Mouse (Mus musculus) kidney, adult 18-20 months (tissue): ENCODE results near the gene Hist1h3g.
A peak's percentile ranks its signal among the peaks of the same experiment; 100 is the strongest.

Experiments used
- DNase-seq: peaks from one replicate; pipeline ENCODE4 v3.0.0; 2021

Hist1h3g gene

DNA sequence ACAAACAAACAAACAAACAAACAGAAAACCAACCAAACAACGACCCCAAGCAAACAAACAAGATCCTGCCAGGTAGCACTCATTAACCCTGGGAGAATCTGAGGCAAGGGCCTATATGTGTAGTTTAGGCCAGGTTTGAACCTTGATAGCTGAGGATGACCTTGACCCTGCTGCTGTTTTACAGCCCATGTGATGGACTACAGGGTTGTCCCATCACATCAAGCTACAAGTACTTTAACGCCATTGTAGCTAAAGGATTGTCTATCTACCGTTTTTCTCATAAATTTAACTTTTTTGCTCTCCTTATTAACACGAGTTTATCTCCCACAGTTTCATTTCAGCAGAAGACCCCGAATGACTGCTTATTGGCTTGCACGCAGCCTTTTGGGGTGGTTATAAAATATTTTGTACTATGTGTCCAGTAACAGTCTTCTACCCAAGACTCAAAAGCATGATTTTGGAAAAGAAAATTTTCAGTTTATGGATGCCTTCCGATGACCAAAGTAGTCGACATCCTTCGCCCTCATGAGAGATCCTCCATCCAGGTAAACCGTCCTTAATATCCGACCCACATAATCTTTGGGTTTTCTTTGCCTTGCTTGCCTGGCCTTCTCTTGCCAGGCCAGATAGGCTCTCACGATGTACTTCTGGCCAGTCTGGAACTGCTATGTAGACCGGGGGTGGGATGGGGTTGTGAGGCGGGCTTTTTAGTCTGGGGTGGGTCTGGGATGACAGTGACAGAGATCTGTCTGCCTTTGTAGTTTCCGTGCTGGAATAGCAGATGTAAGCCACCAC is 19.2 kb upstream of the Hist1h3g start:
- no peak for DNase-seq

DNA sequence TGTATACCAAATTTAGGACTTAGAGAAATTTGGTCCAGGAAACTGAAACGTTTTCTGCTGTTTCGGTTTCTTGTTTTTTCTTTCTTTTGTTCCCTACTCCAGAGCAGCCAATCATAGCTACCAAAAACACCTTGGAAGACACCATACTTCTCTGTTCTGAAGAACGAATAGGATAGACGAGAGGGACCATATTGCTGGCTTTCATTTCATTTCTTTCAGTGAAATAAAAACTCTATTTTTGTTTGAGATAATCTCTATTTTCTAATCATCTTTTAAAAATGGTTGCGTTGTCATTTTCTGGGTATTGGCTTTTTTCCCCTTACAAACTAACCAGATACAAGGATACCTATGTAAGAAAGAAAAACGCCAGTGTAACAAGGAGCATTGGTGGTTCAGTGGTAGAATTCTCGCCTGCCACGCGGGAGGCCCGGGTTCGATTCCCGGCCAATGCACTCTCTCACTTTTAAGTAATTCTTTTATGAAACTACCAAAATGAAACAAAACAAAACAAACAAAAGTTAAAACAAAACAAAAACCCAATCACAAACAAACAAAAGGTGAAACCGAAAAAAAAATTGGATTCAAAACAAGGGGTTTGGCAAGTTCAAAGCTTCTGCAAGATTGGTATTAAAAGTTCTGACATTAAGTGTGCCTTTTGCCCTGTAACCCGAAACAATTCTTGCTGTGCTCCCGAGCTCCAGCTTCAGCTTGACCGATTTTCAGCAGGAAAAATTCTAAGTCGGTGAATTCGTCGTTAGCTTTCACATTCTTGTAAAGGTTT is 18.2 kb upstream of the Hist1h3g start:
- DNase-seq, result peak; percentile 90

DNA sequence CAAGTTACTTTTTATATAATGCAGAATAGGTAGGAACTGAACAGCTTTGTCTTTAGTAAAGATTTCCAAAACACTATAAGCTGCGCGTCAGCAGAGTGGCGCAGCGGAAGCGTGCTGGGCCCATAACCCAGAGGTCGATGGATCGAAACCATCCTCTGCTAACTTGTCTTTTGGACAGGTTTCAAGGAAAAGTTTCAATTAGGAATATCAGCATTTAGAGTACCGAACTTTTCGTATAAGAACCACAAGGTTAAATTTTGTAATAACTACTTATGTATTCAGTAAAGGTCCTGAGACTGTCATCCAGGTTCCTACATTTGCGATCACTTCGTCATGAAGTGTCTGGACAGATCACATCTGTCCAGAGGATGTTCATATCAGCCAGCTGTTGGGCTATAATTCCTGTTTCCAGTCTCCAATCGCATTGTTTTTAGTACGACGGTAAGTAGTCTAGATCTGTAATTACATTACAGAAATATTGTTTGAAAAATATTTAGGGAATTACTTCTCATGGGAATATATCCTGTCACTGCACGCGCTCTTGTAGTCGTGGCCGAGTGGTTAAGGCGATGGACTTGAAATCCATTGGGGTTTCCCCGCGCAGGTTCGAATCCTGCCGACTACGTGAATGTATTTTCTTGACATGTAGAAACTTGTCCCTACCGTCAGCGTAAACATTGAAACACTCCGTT is 17.5 kb upstream of the Hist1h3g start:
- DNase-seq, result peak; percentile 94

DNA sequence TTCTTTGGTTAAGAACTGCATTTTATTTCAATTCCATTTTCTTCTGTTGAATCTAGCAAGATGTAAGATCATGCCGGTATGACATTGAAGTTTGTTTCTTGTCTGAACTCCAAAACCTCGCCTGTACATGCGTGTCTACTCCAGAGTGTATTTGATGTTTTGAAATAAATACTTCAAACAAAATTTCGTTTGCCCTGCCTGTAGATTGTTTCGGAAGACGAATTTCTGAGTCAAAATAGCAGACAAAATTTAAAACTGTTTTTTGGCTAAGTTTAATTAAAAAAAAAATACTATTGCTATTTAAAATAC is 17.0 kb upstream of the Hist1h3g start:
- DNase-seq, result no peak

DNA sequence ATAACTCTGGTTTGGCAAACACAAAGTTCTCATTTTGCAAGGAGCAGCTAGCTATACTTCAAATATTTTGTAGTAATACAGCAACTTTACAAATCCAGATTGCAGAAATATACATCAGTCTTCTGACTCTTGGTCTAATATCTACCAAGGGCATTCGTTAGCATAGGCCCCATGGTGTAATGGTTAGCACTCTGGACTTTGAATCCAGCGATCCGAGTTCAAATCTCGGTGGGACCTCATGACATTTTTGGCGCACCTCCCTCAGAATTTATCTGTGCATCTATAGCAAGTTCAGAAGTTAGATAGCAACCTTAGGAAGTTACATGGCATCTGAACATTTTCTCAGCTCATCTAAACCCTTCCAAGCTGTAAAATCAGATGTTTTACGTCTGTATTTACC is 16.3 kb upstream of the Hist1h3g start:
- DNase-seq, result peak; percentile 82

DNA sequence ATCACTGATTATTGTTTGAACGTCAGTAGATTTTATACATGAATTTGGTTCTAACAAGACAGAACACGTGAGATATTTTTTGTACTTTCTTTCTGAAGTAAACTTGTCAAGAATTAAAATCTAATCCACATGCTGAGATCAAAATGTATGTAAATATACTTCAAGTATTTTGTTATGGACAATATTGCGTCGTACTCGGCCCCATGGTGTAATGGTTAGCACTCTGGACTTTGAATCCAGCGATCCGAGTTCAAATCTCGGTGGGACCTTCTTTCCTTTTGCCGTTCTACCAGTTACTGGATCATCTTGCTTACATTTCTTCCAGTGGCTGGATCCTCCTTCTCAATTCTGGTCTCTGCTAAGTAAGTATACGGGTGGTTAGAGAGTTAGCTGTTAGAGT is 15.8 kb upstream of the Hist1h3g start:
- DNase-seq, result peak; percentile 83

DNA sequence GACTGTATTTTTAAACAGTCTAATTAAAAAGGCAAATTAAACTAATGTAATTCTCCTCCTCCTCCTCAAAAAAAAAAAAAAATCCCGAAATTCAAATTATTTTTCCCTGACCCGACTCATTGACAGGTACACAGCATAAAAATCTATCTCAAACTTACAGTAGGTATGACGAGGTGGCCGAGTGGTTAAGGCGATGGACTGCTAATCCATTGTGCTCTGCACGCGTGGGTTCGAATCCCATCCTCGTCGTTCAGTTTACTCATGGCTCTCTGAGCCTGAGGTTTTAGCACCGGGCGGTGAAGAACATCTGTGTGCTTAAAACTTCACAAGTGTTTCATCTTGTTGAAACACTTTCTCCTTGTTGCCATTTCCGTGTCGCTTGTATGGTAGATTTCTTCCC is 13.5 kb upstream of the Hist1h3g start:
- peak; percentile 81 for DNase-seq

DNA sequence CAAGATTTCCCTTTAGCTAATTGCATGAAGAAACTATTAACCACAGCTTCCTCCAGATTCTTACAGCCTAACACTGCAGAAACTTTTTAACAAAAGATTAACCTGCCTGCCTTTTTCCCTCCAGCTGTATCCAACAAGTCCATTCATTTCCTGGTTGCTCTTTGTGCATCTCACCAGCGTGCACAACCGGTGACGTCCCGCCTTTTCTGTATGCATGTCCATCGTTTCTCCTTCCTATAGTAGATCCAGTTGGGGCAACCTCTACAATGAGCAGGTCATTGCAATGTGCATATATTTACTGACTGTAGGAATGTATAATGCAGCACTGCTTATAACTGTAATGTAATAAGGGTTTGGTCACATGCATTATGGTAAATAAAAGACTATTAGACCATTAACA is 11.2 kb upstream of the Hist1h3g start:
- no peak for DNase-seq

DNA sequence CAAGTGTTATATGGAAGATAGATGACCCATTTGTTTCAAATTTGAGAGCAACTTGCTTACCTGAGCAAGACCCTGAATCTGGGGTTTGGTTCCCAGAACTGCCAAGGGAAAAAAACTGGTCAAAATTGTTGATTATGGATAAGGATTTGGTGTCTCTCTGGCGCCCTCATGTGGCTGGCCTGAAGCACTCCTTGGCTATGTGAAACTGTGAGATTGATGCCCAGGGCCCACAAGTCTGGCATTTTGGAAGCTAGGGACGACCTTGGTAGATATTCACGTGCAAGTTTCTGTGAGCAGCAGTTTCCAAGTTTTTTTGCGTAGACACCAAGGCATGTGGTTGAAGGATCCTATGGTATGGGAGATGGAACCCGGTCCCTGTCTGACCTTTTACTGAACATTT is 10.6 kb upstream of the Hist1h3g start:
- peak; percentile 65 for DNase-seq

DNA sequence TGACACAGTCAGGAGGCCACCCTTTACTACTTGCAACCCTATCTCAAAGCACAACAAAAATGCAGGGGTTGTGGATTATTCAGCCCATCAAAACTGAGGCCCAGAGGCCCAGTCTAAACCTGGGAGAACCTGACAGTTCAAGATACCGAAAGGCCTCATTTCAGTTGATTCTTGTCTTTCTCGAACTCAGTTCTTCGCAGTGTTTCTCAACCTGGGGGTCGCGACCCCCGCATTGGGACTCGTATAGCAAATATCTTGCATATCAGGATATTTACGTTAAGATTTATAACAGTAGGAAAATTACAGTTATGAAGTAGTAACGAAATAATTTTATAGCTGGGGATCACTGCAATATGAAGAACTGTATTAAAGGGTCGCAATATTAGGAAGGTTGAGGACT is 9.3 kb upstream of the Hist1h3g start:
- no peak for DNase-seq

DNA sequence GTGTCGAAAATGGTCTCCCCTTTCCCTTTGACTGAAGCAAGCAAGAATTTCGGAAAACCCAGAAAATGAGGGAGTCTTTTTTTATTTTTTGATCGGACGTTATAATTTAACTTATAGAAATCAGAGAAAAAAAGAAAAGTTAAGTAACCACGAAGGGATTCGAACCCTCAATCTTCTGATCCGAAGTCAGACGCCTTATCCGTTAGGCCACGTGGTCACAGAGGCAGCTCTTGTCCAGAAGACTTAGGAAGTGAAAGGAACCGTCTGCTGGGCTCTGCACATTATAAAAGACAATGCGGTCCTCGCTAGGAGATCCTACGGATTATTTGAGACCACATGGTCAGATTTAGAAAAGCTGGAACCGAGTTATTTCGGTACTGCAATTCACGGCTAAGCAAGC is 8.9 kb upstream of the Hist1h3g start:
- DNase-seq, result peak; percentile 92

DNA sequence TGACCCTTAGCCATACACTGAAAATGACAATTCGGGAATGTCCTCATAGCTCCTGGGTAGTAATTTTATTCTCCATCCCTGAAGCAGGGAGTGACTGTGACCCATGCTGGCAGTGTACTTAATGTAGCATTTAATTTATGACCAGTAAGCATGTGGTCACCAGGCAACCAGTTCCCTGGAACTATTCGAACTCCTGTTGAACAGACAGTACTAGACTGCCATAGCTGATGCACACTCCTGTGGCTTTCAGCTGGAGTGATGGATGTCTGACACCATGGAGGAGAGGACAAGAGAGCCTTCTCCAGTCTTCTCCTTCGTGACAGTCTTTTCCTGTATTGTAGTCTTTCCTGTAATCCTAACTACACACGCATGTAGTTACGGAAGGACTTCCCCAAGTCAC is 6.2 kb upstream of the Hist1h3g start:
- no peak for DNase-seq

DNA sequence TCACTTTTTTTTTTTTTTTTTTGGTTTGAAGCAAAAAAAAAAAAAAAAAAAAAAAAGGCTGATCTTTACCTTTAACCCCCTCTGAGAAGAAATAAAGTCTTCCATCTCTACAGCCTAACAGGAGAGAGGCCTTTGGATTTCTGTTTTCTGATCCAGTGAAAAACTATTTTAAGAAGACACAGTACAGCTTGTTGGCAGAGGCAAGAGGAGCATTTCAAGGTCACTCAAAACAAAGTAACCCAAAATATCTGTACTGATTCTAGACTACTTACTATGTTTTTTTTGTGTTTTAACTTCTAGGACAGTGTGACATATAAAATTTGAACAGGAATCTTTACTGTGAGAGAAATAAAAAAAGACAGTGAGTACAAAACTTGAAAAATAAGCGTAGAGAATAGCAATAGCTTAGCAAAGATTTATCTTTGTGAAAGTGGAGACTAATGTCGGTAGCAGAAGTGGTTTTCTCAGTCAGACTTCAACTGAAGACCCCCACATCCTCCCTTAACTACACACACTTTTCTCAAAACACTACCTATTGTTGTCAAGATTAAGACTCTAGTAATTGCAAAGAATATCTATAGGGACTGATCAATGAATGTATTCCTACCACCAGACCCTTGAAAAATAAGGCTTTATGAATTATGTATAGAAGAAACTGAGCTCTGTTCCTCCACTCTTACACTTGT is 5.6 kb upstream of the Hist1h3g start:
- no peak for DNase-seq

DNA sequence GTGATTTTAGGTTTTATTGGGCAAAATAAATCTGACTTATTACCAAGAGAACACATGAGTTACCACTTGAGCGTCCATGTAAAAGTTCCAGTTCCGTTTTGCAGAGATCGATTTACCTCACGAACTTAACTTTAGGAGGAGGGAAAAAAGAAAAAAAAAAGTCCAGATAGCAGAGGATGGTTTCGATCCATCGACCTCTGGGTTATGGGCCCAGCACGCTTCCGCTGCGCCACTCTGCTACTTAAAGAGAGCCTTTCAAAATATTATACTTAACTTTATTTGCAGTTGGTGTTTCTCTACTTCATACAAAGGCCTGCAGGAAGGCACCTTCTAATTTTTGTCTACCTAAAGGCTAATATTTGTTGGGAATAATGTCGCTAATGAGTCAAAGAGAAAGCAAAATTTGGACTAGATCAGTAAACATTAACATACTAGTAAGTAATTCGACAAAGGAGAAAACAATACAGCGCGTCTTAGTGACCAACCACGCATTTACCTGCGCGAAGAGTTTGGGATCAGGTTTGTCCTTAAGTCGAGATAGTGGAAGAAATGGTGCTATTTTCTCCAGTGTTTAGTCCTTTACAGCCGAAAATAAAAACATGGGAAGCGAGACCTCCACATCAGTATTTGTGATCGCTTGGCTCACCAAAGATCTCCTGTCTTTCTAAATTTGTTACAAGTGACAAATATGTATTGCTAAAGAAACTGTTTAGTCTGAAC is 4.9 kb upstream of the Hist1h3g start:
- DNase-seq, result peak; percentile 65

DNA sequence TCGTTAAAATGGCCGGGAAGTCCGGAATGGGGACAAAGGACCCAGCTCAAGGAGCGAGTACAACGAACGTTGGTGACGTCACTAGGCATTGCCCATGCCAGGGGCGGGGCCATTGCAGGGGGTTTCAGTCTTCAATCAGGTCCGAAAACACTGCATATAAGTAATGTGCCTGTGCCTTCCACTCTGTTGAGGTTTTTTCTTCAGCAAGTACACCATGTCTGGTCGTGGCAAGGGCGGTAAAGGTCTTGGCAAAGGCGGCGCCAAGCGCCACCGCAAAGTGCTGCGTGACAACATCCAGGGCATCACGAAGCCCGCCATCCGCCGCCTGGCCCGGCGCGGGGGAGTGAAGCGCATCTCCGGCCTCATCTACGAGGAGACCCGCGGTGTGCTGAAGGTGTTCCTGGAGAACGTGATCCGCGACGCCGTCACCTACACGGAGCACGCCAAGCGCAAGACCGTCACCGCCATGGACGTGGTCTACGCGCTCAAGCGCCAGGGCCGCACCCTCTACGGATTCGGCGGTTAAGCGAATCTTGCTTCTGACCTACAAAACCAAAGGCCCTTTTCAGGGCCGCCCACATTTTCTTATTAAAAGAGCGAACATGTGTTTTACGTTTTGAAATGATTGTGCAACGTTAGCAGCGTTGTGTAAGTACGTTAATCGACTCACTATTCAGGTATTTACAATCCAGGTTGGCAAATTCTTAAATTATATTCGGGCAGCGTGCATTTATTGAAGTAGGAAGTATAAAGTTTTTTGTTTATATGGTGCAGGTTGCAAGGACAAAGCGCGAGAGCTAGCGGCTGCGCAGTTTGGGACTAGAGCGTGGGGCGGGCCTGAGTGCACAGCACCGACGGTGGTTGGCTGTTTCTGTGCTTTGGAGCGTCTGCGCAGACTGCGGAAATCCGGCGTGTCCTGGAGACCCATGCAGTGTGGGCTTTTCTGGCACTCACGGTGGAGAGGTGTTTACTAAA is 4.0 kb upstream of the Hist1h3g start, which contains the start of gene Hist1h4h:
Hist1h4h (plus strand) TSS at position 150 of the 975 bp plus-strand sequence.
- peak; percentile 94 for DNase-seq

DNA sequence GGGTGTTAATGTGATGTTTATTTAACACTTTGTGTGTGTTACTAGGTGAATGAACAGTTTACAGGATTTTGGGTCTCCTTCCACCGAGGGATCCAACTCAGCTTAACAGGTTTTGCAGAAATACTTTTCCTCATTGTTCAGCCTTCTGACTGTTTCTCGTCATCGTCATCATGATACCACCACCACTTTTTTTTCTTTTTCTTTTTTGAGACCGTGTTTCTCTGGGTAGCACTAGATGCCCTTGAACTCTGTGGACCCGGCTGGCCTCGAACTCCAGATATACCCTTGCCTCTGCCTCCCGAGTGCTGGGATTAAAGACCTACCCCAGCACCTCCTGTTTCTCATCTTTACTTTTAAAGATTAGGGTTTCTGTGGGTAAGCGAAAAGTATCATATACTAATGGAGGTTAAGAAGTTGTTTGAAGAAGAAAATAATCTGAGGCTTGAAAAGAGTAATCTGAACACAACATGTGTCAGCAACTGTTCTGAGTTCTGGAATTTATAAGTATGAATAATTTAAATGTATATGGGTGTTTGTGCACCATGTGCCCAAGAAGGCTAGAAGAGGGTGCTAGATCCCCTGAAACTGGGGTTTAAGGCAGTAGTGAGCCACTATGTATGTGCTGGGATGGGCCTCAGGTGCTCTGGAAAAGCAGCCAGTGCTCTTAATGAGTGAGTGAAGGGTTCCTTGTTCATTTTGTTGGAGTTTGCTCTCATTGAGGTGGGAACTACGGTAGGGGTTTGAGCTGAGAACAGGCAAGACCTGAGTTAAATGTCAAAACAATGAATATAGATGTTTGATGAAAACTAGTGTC is 2.8 kb upstream of the Hist1h3g start:
- DNase-seq, result no peak

DNA sequence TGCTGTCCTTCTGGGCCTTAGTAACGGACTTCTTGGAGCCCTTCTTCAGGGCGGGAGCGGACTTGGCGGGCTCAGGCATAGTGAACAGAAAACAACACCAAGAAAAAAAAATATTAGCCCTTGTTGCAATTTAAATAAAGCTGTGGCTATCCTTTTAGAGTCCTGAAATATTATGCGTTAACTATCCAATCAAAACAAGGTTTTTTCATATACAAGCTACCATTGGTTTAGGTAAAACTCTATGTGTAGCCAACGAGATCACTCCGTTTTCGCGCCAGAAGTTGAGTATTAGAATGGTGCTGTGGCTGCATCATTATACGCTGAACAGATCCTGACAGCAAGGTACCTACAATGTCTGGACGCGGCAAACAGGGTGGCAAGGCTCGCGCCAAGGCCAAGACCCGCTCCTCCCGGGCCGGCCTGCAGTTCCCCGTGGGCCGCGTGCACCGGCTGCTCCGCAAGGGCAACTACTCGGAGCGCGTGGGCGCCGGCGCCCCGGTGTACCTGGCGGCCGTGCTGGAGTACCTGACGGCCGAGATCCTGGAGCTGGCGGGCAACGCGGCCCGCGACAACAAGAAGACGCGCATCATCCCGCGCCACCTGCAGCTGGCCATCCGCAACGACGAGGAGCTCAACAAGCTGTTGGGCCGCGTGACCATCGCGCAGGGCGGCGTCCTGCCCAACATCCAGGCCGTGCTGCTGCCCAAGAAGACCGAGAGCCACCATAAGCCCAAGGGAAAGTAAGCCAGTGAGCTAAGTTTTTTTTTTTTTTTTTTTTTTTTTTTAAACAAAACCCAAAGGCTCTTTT is 1.5 kb upstream of the Hist1h3g start, which contains the start of gene Hist1h2af:
Hist1h2af (plus strand) TSS at position 347 of the 808 bp plus-strand sequence.
- peak; percentile 40 for DNase-seq

DNA sequence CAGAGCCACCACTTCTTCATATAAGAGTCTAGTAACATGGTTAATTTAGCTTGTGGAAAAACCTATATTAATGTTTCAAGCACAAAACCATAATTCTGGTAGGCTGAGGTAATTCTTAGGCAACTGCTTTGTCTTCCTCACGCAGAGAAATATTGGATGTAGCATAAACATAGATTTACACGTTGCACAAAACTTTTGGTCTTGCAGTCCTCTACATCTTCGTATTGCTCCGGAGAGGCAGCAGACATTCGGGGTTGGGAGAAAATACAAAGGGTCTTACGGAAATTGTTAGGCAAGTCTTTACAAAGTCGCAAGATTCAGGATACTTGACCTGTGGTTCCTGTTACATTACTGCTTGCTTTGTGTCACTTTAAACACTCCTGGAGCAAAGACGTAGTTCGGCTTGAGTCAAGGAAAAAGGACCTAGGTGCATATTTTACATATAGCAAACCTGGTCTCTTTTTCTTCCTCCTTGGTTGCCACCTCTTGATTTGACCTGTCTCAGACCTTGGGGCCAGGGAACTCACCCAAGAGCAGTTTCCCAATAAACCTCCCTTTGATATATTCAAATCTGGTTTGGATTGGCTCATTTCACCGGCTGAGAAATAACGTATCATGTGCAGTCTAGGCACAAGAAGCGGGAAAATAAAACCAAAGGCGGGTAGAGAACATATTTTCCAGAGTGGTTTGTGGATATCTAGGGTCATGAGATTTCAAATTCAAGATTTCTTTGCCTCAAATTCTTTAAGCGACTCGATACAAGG is 672 bp upstream of the Hist1h3g start:
- DNase-seq, result no peak
